Mouse (Mus musculus) heart, postnatal 14 days (tissue): ENCODE results near the gene Prx. TPM values are rescaled to one million over a fixed set of nuclear protein-coding genes. Genes with fewer than 3 reads are reported as not detected.
"Not testable (repeated sequence)": the region's sequence is repeated elsewhere in the genome, so short reads cannot be mapped to it uniquely, and the experiment has no call there.

Experiments
- DNase-seq, 2 experiments: peaks; one replicate each; pipeline ENCODE4 v3.0.0; 2021 to 2022
- intact Hi-C: fragments of 180-260 bp; cut with DNase I; formaldehyde crosslinking; loops from one replicate; pipeline ENCODE4 v1.15.1; 2025
- total RNA-seq, 2 experiments: library from RNA; stranded (reverse); gene quantifications; 2 replicates each; pipeline ENCODE4 v1.2.3; 2021

Prx gene
- total RNA-seq, 2 experiments from 2014 or later = 1.4 to 2.8 TPM

GRCm38 (mm10) chr7:27480927-27481626 is 18.0 kb upstream of the Prx start:
- no peak for DNase-seq
- intact Hi-C loops = loop anchor here (10.0 kb wide), 1 partner anchor 316 kb away; the partner anchor contains the start of gene Egln2

- peak; percentile 92 to 93 for DNase-seq
- intact Hi-C loops = loop anchor here (10.0 kb wide), 1 partner anchor 317 kb away; the partner anchor contains the start of gene Egln2
Observed at GRCm38 (mm10) chr7:27481627-27481969, 17.5 kb upstream of the Prx start.

- no peak for DNase-seq
- intact Hi-C loops = loop anchor here (10.0 kb wide), 1 partner anchor 319 kb away; the partner anchor contains the start of gene Egln2
Observed at GRCm38 (mm10) chr7:27483860-27484259, 15.3 kb upstream of the Prx start.

GRCm38 (mm10) chr7:27486102-27486769 is 12.9 kb upstream of the Prx start:
- intact Hi-C loops = loop anchor here (10.0 kb wide), 1 partner anchor 321 kb away; the partner anchor contains the start of gene Egln2
- DNase-seq = no peak

- intact Hi-C loops = loop anchor here (10.0 kb wide), 1 partner anchor 322 kb away; the partner anchor contains the start of gene Egln2
- DNase-seq = peak; percentile 100
Observed at GRCm38 (mm10) chr7:27486770-27487697, 12.1 kb upstream of the Prx start, which contains the start of gene Sertad1. Gene Sertad1 (plus strand): TSS chr7:27486910.

- intact Hi-C loops = loop anchor here (2.0 to 10.0 kb wide), 2 partner anchors 13 to 323 kb away; partner anchors contain the start of gene Egln2
- DNase-seq = peak; percentile 65 to 77
Observed at GRCm38 (mm10) chr7:27487740-27488268, 11.3 kb upstream of the Prx start.

GRCm38 (mm10) chr7:27489270-27489869 is 9.8 kb upstream of the Prx start:
- DNase-seq = no peak

GRCm38 (mm10) chr7:27490227-27490542 is 8.9 kb upstream of the Prx start:
- no peak for DNase-seq
- intact Hi-C loops = no loop called here

More at GRCm38 (mm10) chr7:27489270-27489869, 9.8 kb upstream of the Prx start:
- intact Hi-C loops = loop anchor here (2.0 to 10.0 kb wide), 2 partner anchors 15 to 325 kb away; partner anchors contain the start of gene Egln2

GRCm38 (mm10) chr7:27490543-27491329 is 8.4 kb upstream of the Prx start:
- DNase-seq = peak; percentile 97
- intact Hi-C loops = no loop called here

GRCm38 (mm10) chr7:27491856-27492255 is 7.3 kb upstream of the Prx start:
- intact Hi-C loops = no loop called here
- no peak for DNase-seq

- DNase-seq = no peak
- intact Hi-C loops = no loop called here
Observed at GRCm38 (mm10) chr7:27493022-27493421, 6.1 kb upstream of the Prx start.

GRCm38 (mm10) chr7:27493450-27493849 is 5.7 kb upstream of the Prx start:
- DNase-seq = no peak
- intact Hi-C loops = no loop called here

- DNase-seq, intact Hi-C loops: not testable (repeated sequence)
Observed at GRCm38 (mm10) chr7:27494659-27495367, 4.3 kb upstream of the Prx start.

GRCm38 (mm10) chr7:27501620-27502019 is 2.5 kb downstream of the Prx start:
- DNase-seq = peak; percentile 38 to 48
- intact Hi-C loops = no loop called here

GRCm38 (mm10) chr7:27506765-27507370 is 7.7 kb downstream of the Prx start:
- intact Hi-C loops = loop anchor here (5.0 kb wide), 2 partner anchors 60 to 170 kb away; partner anchors contain the start of genes Blvrb, Ltbp4 and Sptbn4
- DNase-seq = no peak

- intact Hi-C loops = loop anchor here (5.0 kb wide), 2 partner anchors 61 to 171 kb away; partner anchors contain the start of genes Blvrb, Ltbp4 and Sptbn4
- DNase-seq = peak; percentile 96 to 98
Observed at GRCm38 (mm10) chr7:27507711-27508647, 8.9 kb downstream of the Prx start.

- intact Hi-C loops = loop anchor here (5.0 kb wide), 2 partner anchors 61 to 171 kb away; partner anchors contain the start of genes Blvrb, Ltbp4 and Sptbn4
- peak; percentile 60 to 71 for DNase-seq
Observed at GRCm38 (mm10) chr7:27508648-27509005, 9.5 kb downstream of the Prx start.
